Mouse (Mus musculus) left cerebral cortex, postnatal 10 days (tissue): Measurements from ENCODE around the gene Nrn1l. TPM values are rescaled to one million over a fixed set of nuclear protein-coding genes. Genes with fewer than 3 reads are reported as not detected.
A peak's percentile ranks its signal among the peaks of the same experiment; 100 is the strongest.

Experiments used
- DNase-seq, 2 experiments: peaks; one replicate each; pipeline ENCODE4 v3.0.0; 2021 to 2022; ENCODE audit warnings: low spot score in 2 of 2, mixed read lengths in 1 of 2; ENCODE audit errors: extremely low spot score in 1 of 2
- intact Hi-C: fragments of 180-260 bp; cut with DNase I; formaldehyde crosslinking; loops from one replicate; pipeline ENCODE4 v1.15.1; 2025
- total RNA-seq, 2 experiments: library from RNA; stranded (reverse); gene quantifications; 2 replicates each; pipeline ENCODE4 v1.2.3; 2021

Gene Nrn1l
- total RNA-seq, 2 experiments from 2014 or later, result 0.97 TPM; not detected in 1

- intact Hi-C loops, result loop anchor here (5.0 to 10.0 kb wide), 2 partner anchors 35 to 83 kb away; partner anchors contain the start of genes Cenpt, Pskh1 and Thap11
- peak; percentile 36 to 57 for DNase-seq
These were observed 44.3 kb downstream of the Nrn1l start for GRCm38 (mm10) chr8:105937496-105938305.

GRCm38 (mm10) chr8:105938306-105938669 lies 44.9 kb downstream of the Nrn1l start, which contains the start of gene Psmb10:
Psmb10 (minus strand) TSS chr8:105938444.
- intact Hi-C loops, result loop anchor here (5.0 to 10.0 kb wide), 2 partner anchors 36 to 83 kb away; partner anchors contain the start of genes Cenpt, Pskh1 and Thap11
- DNase-seq, result no peak

- intact Hi-C loops, result no loop called here
- DNase-seq, result no peak
These were observed 48.7 kb downstream of the Nrn1l start for GRCm38 (mm10) chr8:105942026-105942425.

- intact Hi-C loops, result no loop called here
- no peak for DNase-seq
These were observed 49.2 kb downstream of the Nrn1l start for GRCm38 (mm10) chr8:105942542-105942941.

- peak; percentile 49 to 53 for DNase-seq
- intact Hi-C loops, result no loop called here
These were observed 50.0 kb downstream of the Nrn1l start, which contains the start of gene Lcat for GRCm38 (mm10) chr8:105943321-105943739. Lcat (minus strand) TSS chr8:105943382.

Other genes starting within 250 kb of the Nrn1l start
- 10 to 100 TPM; 43.6 to 46.6 TPM for gene Carmil2, start 207.3 kb upstream of the Nrn1l start, total RNA-seq
- 10 to 100 TPM; 49.3 to 51.0 TPM for gene Acd, start 192.5 kb upstream of the Nrn1l start, total RNA-seq
- 10 to 100 TPM; 40.7 to 44.1 TPM for gene Pard6a, start 192.4 kb upstream of the Nrn1l start, total RNA-seq
- under 1 TPM in 1 of 2 experiments, not detected in 1; 0.62 TPM for gene 4933405L10Rik, start 185.9 kb upstream of the Nrn1l start, total RNA-seq
- 10 to 100 TPM; 12.3 to 13.5 TPM for gene Enkd1, start 185.4 kb upstream of the Nrn1l start, total RNA-seq
- 10 to 100 TPM; 26.3 to 36.3 TPM for gene Gfod2, start 134.9 kb upstream of the Nrn1l start, total RNA-seq
- gene Ranbp10, start 66.2 kb upstream of the Nrn1l start, total RNA-seq, result 10 to 100 TPM; 23.0 to 23.7 TPM
- not detected for gene Tsnaxip1, start 65.8 kb upstream of the Nrn1l start, total RNA-seq
- 10 to 100 TPM; 23.7 to 26.0 TPM for gene Cenpt, start 40.3 kb upstream of the Nrn1l start, total RNA-seq
- gene Thap11, start 38.4 kb upstream of the Nrn1l start, total RNA-seq, result 10 to 100 TPM; 33.2 to 34.9 TPM
- gene Nutf2, start 33.0 kb upstream of the Nrn1l start, total RNA-seq, result 10 to 100 TPM; 28.7 to 38.1 TPM
- gene Edc4, start 12.7 kb upstream of the Nrn1l start, total RNA-seq, result 10 to 100 TPM; 62.7 to 66.5 TPM
- 1 to 10 TPM; 7.9 to 8.8 TPM for gene Pskh1, start 6.9 kb downstream of the Nrn1l start, total RNA-seq
- gene Ctrl, start 40.3 kb downstream of the Nrn1l start, total RNA-seq, result 1 to 10 TPM in 1 of 2 experiments, under 1 TPM in 1; 0.90 to 1.5 TPM
- 10 to 100 TPM; 74.6 to 80.0 TPM for gene Psmb10, start 44.9 kb downstream of the Nrn1l start, total RNA-seq
- 10 to 100 TPM; 13.0 to 14.1 TPM for gene Lcat, start 49.8 kb downstream of the Nrn1l start, total RNA-seq
- 10 to 100 TPM; 20.4 to 20.9 TPM for gene Slc12a4, start 72.5 kb downstream of the Nrn1l start, total RNA-seq
- not detected for gene Dpep3, start 85.9 kb downstream of the Nrn1l start, total RNA-seq
- gene Dus2, start 97.8 kb downstream of the Nrn1l start, total RNA-seq, result 10 to 100 TPM; 18.9 to 20.9 TPM
- gene Dpep2nb, start 112.4 kb downstream of the Nrn1l start, total RNA-seq, result not detected
- 10 to 100 TPM; 14.3 to 15.2 TPM for gene Ddx28, start 118.3 kb downstream of the Nrn1l start, total RNA-seq
- gene Nfatc3, start 165.3 kb downstream of the Nrn1l start, total RNA-seq, result 10 to 100 TPM; 10.9 to 12.1 TPM
- not detected for gene Esrp2, start 243.4 kb downstream of the Nrn1l start, total RNA-seq